Mouse (Mus musculus): ENCODE data around the gene Pgs1.

Pgs1 gene

GRCm38 (mm10) chr11:118034395-118034794 lies 48.3 kb downstream of the Pgs1 start:
- no peak for DNase-seq (ENCODE audit: extremely low spot score, low read depth, low spot score)

GRCm38 (mm10) chr11:118035068-118035467 lies 49.0 kb downstream of the Pgs1 start:
- DNase-seq (ENCODE audit: extremely low spot score, low read depth, low spot score), result no peak

GRCm38 (mm10) chr11:118042791-118043190 lies 56.7 kb downstream of the Pgs1 start:
- no peak for DNase-seq (ENCODE audit: extremely low spot score, low read depth, low spot score)

GRCm38 (mm10) chr11:118043293-118043907 lies 57.3 kb downstream of the Pgs1 start:
- DNase-seq (ENCODE audit: extremely low spot score, low read depth, low spot score), result no peak

- no peak for DNase-seq (ENCODE audit: extremely low spot score, low read depth, low spot score)
Measured at GRCm38 (mm10) chr11:118049641-118050040, 63.5 kb downstream of the Pgs1 start.

GRCm38 (mm10) chr11:118050174-118050573 lies 64.1 kb downstream of the Pgs1 start:
- no peak for DNase-seq (ENCODE audit: extremely low spot score, low read depth, low spot score)

- DNase-seq (ENCODE audit: extremely low spot score, low read depth, low spot score), result no peak
Measured at GRCm38 (mm10) chr11:118058367-118058766, 72.3 kb downstream of the Pgs1 start.

- DNase-seq (ENCODE audit: extremely low spot score, low read depth, low spot score), result no peak
Measured at GRCm38 (mm10) chr11:118058872-118059271, 72.8 kb downstream of the Pgs1 start.

- no peak for DNase-seq (ENCODE audit: extremely low spot score, low read depth, low spot score)
Measured at GRCm38 (mm10) chr11:118060038-118060437, 73.9 kb downstream of the Pgs1 start.

- no peak for DNase-seq (ENCODE audit: extremely low spot score, low read depth, low spot score)
Measured at GRCm38 (mm10) chr11:118067588-118067987, 81.5 kb downstream of the Pgs1 start.

- no peak for DNase-seq (ENCODE audit: extremely low spot score, low read depth, low spot score)
Measured at GRCm38 (mm10) chr11:118068812-118069332, 82.8 kb downstream of the Pgs1 start.

- no peak for DNase-seq (ENCODE audit: extremely low spot score, low read depth, low spot score)
Measured at GRCm38 (mm10) chr11:118071227-118071912, 85.3 kb downstream of the Pgs1 start.

All from hindlimb bud, embryonic 11.5 days (tissue).